Mouse (Mus musculus): ENCODE measurements around the gene Cnga1. TPM values are rescaled to one million over a fixed set of nuclear protein-coding genes. Genes with fewer than 3 reads are reported as not detected.
"Not testable (repeated sequence)": the region's sequence is repeated elsewhere in the genome, so short reads cannot be mapped to it uniquely, and the experiment has no call there.

Cnga1 gene
- total RNA-seq, 1 experiment, result not detected

DNA sequence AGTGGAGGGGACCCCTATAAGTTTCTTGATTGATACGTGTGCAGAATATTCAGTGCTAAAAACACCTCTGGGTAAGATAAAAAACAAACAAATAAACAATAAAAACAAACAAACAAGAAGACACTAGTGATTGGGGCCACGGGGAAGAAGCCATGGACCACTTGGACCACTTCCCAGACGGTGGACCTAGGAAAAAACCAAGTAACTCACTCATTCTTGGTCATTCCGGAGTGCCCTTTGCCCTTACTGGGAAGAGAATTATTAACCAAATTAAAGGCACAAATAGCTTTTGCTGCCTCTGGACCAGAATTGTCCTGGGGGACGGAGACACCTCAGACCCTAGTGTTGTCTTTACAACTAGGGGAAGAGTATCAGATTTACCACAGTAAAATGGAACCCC is 78.5 kb downstream of the Cnga1 start:
- Histone ChIP-seq H3K27ac (ENCODE audit: insufficient read depth, low read depth, low read length, poor library complexity, severe bottlenecking) (no peak overlapping the region), H3K9me3 (ENCODE audit: control insufficient read depth, insufficient read depth, low read depth, low read length) (no peaks in the 10 kb centered on the region), H3K9ac (ENCODE audit: insufficient read depth, low read depth, low read length, poor library complexity, severe bottlenecking) (no peak overlapping the region), H3K36me3 (ENCODE audit: control insufficient read depth, insufficient read depth, low read length, poor library complexity, severe bottlenecking) (no peaks in the 10 kb centered on the region), H3K4me1 (ENCODE audit: control insufficient read depth in 2 of 2, insufficient read depth in 2 of 2, low read length in 2 of 2, poor library complexity in 1 of 2) (no peaks in the 10 kb centered on the region), H3K4me3 (ENCODE audit: insufficient read depth in 1 of 2, low read depth in 1 of 2, low read length in 2 of 2, poor library complexity in 1 of 2, severe bottlenecking in 1 of 2) (no peak overlapping the region)
- in situ Hi-C loops (cut with MboI; ENCODE audit: low sequenced_read_pairs in 2 of 2, unreplicated experiment in 2 of 2), result no loop called here
- TF ChIP-seq ZC3H11A (IDR thresholded peaks at IDR 0.05; ENCODE audit: borderline replicate concordance, low read depth, low read length) (no peak), MAFK (IDR thresholded peaks at IDR 0.05; ENCODE audit: insufficient read depth, low read depth, low read length) (no peak), CHD2 (IDR thresholded peaks at IDR 0.05; ENCODE audit: low read depth, low read length) (no peak), ZNF384 (IDR thresholded peaks at IDR 0.05; ENCODE audit: low read depth, low read length) (no peak)
- DNase-seq (ENCODE audit: low read depth, low spot score), result no peak

- in situ Hi-C loops (cut with MboI; ENCODE audit: low sequenced_read_pairs in 2 of 2, unreplicated experiment in 2 of 2), result not testable (repeated sequence)
Observed at GRCm38 (mm10) chr5:72563183-72563582, 80.9 kb downstream of the Cnga1 start.

DNA sequence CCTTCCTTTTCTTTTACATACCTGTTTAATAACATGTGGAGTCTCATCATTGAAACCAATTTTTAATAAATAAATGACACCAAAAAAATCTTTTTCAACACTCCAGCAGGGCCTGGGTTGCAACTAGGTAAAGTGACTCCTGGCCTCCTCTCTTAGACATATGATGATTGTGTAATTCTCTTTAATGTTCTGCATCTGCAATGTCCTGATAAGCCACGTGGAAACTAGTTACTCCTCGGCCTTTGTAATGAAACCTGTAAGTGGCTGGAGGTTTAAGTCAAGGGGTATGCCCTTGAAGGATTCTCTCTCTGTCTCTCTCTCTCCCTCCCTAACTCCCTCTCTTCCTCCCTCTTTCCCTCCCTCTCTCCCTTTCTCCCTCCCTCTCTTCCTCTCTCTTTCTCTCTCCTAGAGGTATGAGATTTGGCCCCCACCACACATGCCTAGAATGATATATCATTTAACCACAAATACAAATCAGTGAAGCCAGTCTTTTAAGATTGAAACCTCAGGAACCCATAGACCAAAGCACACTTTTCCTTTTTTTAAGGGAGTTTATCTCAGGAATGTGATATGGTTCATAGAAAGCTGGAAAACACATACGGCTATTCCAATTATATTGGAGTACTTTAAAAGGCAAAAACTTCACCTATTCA is 83.0 kb downstream of the Cnga1 start:
- Histone ChIP-seq H3K36me3 (ENCODE audit: control insufficient read depth, insufficient read depth, low read length, poor library complexity, severe bottlenecking) (no peaks in the 10 kb centered on the region), H3K27ac (ENCODE audit: insufficient read depth, low read depth, low read length, poor library complexity, severe bottlenecking) (no peak overlapping the region), H3K4me1 (ENCODE audit: control insufficient read depth in 2 of 2, insufficient read depth in 2 of 2, low read length in 2 of 2, poor library complexity in 1 of 2) (no peaks in the 10 kb centered on the region), H3K4me3 (ENCODE audit: insufficient read depth in 1 of 2, low read depth in 1 of 2, low read length in 2 of 2, poor library complexity in 1 of 2, severe bottlenecking in 1 of 2) (no peak overlapping the region), H3K9ac (ENCODE audit: insufficient read depth, low read depth, low read length, poor library complexity, severe bottlenecking) (no peak overlapping the region), H3K9me3 (ENCODE audit: control insufficient read depth, insufficient read depth, low read depth, low read length) (no peaks in the 10 kb centered on the region)
- in situ Hi-C loops (cut with MboI; ENCODE audit: low sequenced_read_pairs in 2 of 2, unreplicated experiment in 2 of 2), result no loop called here
- TF ChIP-seq ZC3H11A (IDR thresholded peaks at IDR 0.05; ENCODE audit: borderline replicate concordance, low read depth, low read length) (no peak), HCFC1 (IDR thresholded peaks at IDR 0.05; ENCODE audit: borderline replicate concordance, insufficient read depth, low read length) (no peak), CHD2 (IDR thresholded peaks at IDR 0.05; ENCODE audit: low read depth, low read length) (no peak), MAFK (IDR thresholded peaks at IDR 0.05; ENCODE audit: insufficient read depth, low read depth, low read length) (no peak), ZNF384 (IDR thresholded peaks at IDR 0.05; ENCODE audit: low read depth, low read length) (no peak)
- DNase-seq (ENCODE audit: low read depth, low spot score), result no peak

More at GRCm38 (mm10) chr5:72563183-72563582, 80.9 kb downstream of the Cnga1 start:
- H3K27ac ChIP-seq (ENCODE audit: insufficient read depth, low read depth, low read length, poor library complexity, severe bottlenecking); H3K9ac ChIP-seq (ENCODE audit: insufficient read depth, low read depth, low read length, poor library complexity, severe bottlenecking); H3K4me1 ChIP-seq (ENCODE audit: control insufficient read depth in 2 of 2, insufficient read depth in 2 of 2, low read length in 2 of 2, poor library complexity in 1 of 2); H3K4me3 ChIP-seq (ENCODE audit: insufficient read depth in 1 of 2, low read depth in 1 of 2, low read length in 2 of 2, poor library complexity in 1 of 2, severe bottlenecking in 1 of 2); DNase-seq (ENCODE audit: low read depth, low spot score); H3K9me3 ChIP-seq (ENCODE audit: control insufficient read depth, insufficient read depth, low read depth, low read length); H3K36me3 ChIP-seq (ENCODE audit: control insufficient read depth, insufficient read depth, low read length, poor library complexity, severe bottlenecking): not testable (repeated sequence)

GRCm38 (mm10) chr5:72559544-72560049 is 84.5 kb downstream of the Cnga1 start, which contains the start of gene Nfxl1:
Gene Nfxl1, minus strand, starts transcription at chr5:72559684.
- peak within 1 kb of the TSS; percentile 80 to 95 for H3K4me3 ChIP-seq (ENCODE audit: insufficient read depth in 1 of 2, low read depth in 1 of 2, low read length in 2 of 2, poor library complexity in 1 of 2, severe bottlenecking in 1 of 2)
- in situ Hi-C loops (cut with MboI; ENCODE audit: low sequenced_read_pairs in 2 of 2, unreplicated experiment in 2 of 2), result no loop called here
- no peaks in the 10 kb centered on the region for H3K36me3 ChIP-seq (ENCODE audit: control insufficient read depth, insufficient read depth, low read length, poor library complexity, severe bottlenecking)
- H3K4me1 ChIP-seq (ENCODE audit: control insufficient read depth in 2 of 2, insufficient read depth in 2 of 2, low read length in 2 of 2, poor library complexity in 1 of 2), result no peaks in the 10 kb centered on the region
- H3K9me3 ChIP-seq (ENCODE audit: control insufficient read depth, insufficient read depth, low read depth, low read length), result no peaks in the 10 kb centered on the region
- H3K9ac ChIP-seq (ENCODE audit: insufficient read depth, low read depth, low read length, poor library complexity, severe bottlenecking), result peak within 1 kb of the TSS; percentile 93
- peak; percentile 100 for TF ChIP-seq ZNF384 (IDR thresholded peaks at IDR 0.05; ENCODE audit: low read depth, low read length)
- 0 out of 2 replicates have a peak, but pooled peaks have one; percentile 48 for TF ChIP-seq CHD2 (IDR thresholded peaks at IDR 0.05; ENCODE audit: low read depth, low read length)
- peak; percentile 98 for TF ChIP-seq HCFC1 (IDR thresholded peaks at IDR 0.05; ENCODE audit: borderline replicate concordance, insufficient read depth, low read length)
- peak; percentile 56 for TF ChIP-seq MAFK (IDR thresholded peaks at IDR 0.05; ENCODE audit: insufficient read depth, low read depth, low read length)
- TF ChIP-seq ZC3H11A (IDR thresholded peaks at IDR 0.05; ENCODE audit: borderline replicate concordance, low read depth, low read length), result no peak
- peak; percentile 99 for DNase-seq (ENCODE audit: low read depth, low spot score)
- no peak within 1 kb of the TSS; the same call in 1 of the 2 replicates for H3K27ac ChIP-seq (ENCODE audit: insufficient read depth, low read depth, low read length, poor library complexity, severe bottlenecking)
